Mouse (Mus musculus): ENCODE measurements at regions not wholly inside any gene's neighbourhood (a gene's known extent, or its start where the extent isn't known, plus 50 kb on each side); places are given as distances from the start of the nearest gene placed in this dataset.

DNA sequence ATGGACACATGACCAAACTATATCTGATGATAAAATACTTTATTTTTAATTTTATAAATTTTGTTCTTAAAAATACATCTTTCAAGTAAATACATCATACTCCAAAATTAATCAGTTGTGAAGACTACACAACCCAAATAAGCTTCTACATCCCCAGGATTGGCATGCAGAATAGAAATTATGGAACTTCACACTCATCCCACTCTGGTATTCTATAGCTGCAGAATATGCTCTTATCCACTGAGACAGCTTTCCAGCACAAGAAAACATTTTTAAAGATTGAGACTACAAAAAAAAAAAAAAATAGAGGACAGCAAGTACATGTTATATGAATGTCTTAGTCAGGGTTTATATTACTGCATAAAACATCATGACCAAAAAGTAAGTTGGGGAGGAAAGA, 94.4 kb downstream of the Gm11232 start:
- no peaks in the 10 kb centered on the region for H3K9me3 ChIP-seq
- H3K36me3 ChIP-seq = no peaks in the 10 kb centered on the region
- H3K4me2 ChIP-seq (replicated peaks) = no peak overlapping the region
- ATAC-seq = no peak
- H3K4me3 ChIP-seq (replicated peaks) = no peak overlapping the region
- no peaks in the 10 kb centered on the region for H3K27me3 ChIP-seq (replicated peaks)
- H3K4me1 ChIP-seq (replicated peaks) = no peaks in the 10 kb centered on the region
- H3K27ac ChIP-seq = no peak overlapping the region
- no peak overlapping the region for H3K9ac ChIP-seq

DNA sequence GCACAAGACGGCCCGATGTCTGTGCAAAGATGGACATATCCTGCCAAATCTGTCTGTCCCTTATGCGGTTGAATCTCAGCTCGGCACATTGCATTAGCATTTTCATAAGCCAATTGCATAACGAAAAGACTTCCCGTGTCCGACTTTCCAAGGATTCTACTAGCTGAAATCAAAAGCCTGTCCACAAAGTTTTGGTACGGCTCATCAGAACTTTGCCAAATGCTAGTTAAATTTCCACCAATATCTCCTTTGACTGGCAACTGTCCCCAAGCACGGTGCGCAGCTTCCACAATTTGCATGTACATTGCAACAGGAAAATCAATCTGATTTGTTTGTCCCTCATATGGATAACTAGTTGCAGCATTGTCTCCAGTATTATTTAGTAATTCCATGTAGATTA, 117.2 kb downstream of the Gm11232 start:
- H3K9me3 ChIP-seq = no peaks in the 10 kb centered on the region
- no peak for ATAC-seq
- no peaks in the 10 kb centered on the region for H3K36me3 ChIP-seq
- no peaks in the 10 kb centered on the region for H3K4me1 ChIP-seq (replicated peaks)
- H3K4me2 ChIP-seq (replicated peaks) = no peak overlapping the region
- H3K27me3 ChIP-seq (replicated peaks) = no peaks in the 10 kb centered on the region
- 95% methylated on average over 10 of the region's 10 CpGs for WGBS
- H3K9ac ChIP-seq = no peak overlapping the region
- H3K27ac ChIP-seq = no peak overlapping the region
- no peak overlapping the region for H3K4me3 ChIP-seq (replicated peaks)

DNA sequence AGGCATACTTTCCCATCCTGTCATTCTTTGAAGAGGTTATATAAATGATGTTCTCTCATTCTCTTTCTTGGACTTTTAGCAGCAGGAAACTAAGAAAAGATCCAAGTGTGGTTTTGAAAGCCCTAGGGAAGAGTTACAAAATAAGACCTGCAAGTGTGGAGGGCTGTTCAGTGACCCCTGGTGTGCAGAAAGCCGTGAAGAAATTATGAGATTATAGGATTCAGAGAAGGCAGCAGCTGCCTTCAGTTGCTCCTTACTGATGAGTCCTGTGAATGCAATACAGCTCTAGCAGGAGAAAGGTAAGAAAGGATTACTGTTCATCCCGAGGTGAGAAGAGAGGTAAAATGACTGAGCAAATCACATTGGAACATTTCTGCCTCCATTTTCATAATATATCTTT, 130.7 kb downstream of the Gm11232 start:
- no peak overlapping the region for H3K4me2 ChIP-seq (replicated peaks)
- 34% methylated on average over 2 of the region's 2 CpGs for WGBS
- H3K27ac ChIP-seq = no peak overlapping the region
- no peak overlapping the region for H3K9ac ChIP-seq
- no peaks in the 10 kb centered on the region for H3K27me3 ChIP-seq (replicated peaks)
- H3K4me3 ChIP-seq (replicated peaks) = no peak overlapping the region
- H3K9me3 ChIP-seq = no peaks in the 10 kb centered on the region
- H3K36me3 ChIP-seq = no peaks in the 10 kb centered on the region
- H3K4me1 ChIP-seq (replicated peaks) = no peaks in the 10 kb centered on the region
- no peak for ATAC-seq

DNA sequence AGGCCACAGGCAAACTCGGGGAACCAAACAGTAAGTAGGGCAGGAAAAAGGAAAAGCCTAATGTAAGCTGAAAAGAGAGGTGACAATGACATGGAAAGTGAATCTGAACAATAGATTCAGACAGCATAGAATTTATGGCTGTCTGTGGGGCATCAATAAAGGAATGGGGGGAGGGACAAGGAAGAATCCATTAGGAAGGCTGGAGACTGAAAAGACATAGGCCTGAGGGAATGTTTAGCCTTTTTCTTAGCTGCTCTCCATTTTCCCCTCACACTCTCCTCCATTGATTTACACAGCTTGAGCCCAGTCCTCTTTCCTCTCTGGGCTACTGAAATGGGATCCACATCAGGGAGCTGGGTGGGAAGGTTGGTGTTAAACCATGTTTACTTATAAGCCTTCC, 131.1 kb downstream of the Gm11232 start:
- no peaks in the 10 kb centered on the region for H3K9me3 ChIP-seq
- WGBS = 36% methylated on average over 1 of the region's 1 CpGs
- no peaks in the 10 kb centered on the region for H3K36me3 ChIP-seq
- H3K4me1 ChIP-seq (replicated peaks) = no peaks in the 10 kb centered on the region
- H3K4me2 ChIP-seq (replicated peaks) = no peak overlapping the region
- H3K27me3 ChIP-seq (replicated peaks) = no peaks in the 10 kb centered on the region
- H3K4me3 ChIP-seq (replicated peaks) = no peak overlapping the region
- no peak for ATAC-seq
- no peak overlapping the region for H3K9ac ChIP-seq
- H3K27ac ChIP-seq = no peak overlapping the region

DNA sequence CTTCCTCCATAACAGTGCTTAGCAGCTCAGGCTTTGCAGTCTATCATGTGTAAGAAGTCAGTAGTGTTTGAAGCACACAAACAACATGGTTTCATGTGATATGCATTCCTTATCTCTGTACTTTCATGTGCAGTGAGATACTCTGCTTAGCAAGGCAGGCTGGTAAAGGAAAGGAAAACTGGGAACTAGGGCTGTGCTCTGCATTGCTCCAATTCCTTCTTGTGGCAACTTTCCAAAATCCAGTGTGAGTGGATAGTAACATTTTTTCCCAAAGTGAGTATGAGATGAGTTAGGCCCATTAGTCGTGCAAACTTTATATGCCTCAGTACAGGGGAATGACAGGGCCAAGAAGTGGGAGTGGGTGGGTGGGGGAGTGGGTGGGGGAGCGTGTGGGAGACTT, 133.0 kb downstream of the Gm11232 start:
- no peaks in the 10 kb centered on the region for H3K36me3 ChIP-seq
- H3K4me3 ChIP-seq (replicated peaks) = no peak overlapping the region
- no peaks in the 10 kb centered on the region for H3K4me1 ChIP-seq (replicated peaks)
- 38% methylated on average over 2 of the region's 2 CpGs for WGBS
- H3K9me3 ChIP-seq = no peaks in the 10 kb centered on the region
- no peak overlapping the region for H3K9ac ChIP-seq
- H3K27me3 ChIP-seq (replicated peaks) = no peaks in the 10 kb centered on the region
- ATAC-seq = no peak
- H3K27ac ChIP-seq = no peak overlapping the region
- H3K4me2 ChIP-seq (replicated peaks) = no peak overlapping the region

DNA sequence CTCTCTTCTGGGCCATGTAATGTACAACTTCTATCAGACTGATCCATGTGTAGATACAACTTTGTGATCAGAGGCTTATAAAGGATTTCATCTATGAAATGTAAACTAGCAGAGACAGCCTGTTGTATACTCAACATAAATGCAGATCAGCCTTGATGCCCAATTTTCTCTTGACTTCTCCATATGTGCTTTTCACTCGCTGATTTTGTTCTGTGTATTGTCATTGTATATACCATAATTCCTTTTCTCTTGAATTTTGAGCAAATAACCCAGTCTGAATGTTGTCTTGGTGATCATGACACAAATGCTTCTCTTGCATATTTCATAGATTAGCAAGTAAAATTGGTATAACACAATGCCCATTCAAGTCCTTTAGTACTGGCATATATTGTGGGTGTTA, 144.0 kb downstream of the Gm11232 start:
- H3K4me1 ChIP-seq (replicated peaks) = no peaks in the 10 kb centered on the region
- H3K27me3 ChIP-seq (replicated peaks) = no peaks in the 10 kb centered on the region
- H3K4me3 ChIP-seq (replicated peaks) = no peak overlapping the region
- ATAC-seq = no peak
- H3K9ac ChIP-seq = no peak overlapping the region
- no peaks in the 10 kb centered on the region for H3K36me3 ChIP-seq
- no peak overlapping the region for H3K27ac ChIP-seq
- 84% methylated on average over 1 of the region's 1 CpGs for WGBS
- H3K9me3 ChIP-seq = no peaks in the 10 kb centered on the region
- no peak overlapping the region for H3K4me2 ChIP-seq (replicated peaks)

DNA sequence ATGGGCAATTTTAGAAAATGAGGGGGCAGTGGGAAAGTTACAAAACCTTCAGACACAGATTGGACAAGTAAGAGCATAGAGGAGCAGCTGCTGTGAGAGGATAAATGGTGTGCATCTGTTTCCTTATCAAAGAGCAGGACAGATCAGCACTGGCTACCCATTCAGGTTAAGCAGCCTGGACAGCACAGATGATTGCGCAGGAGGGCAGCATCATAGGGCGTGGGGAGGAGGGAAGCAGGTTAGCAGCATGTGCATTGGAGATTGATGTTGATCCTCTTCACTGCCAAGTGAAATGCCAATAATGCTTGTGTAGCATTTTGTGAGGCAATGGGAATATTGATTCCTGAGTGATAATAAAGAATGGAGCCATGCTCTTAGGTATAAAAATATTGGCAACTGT, 171.9 kb downstream of the Gm11232 start:
- Histone ChIP-seq H3K9me3 (no peaks in the 10 kb centered on the region), H3K4me1 (replicated peaks) (no peaks in the 10 kb centered on the region), H3K27ac (no peak overlapping the region), H3K36me3 (no peaks in the 10 kb centered on the region), H3K9ac (no peak overlapping the region), H3K4me2 (replicated peaks) (no peak overlapping the region), H3K4me3 (replicated peaks) (no peak overlapping the region), H3K27me3 (replicated peaks) (no peaks in the 10 kb centered on the region)
- WGBS = 81% methylated on average over 2 of the region's 2 CpGs
- no peak for ATAC-seq

DNA sequence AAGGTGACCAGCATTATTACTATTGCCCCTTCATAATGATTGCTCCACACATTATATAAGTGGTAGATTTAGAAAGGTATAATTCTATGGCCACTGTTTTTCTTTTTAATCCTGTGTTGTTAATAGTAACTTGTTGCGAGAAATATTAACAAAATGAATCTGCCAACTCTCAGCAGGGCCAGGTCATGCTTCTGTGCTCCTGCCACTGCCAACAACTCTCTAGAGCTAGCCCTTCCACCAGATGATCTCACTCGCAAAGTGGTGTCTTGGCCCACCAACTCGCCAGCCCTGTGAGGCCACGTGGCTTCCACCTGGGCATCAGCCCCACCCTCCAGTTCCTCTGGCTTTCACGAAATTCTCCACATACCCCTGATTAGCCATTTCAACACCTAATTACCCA, 197.1 kb downstream of the Gm11232 start:
- Histone ChIP-seq H3K9me3 (no peaks in the 10 kb centered on the region), H3K27me3 (replicated peaks) (no peaks in the 10 kb centered on the region), H3K4me2 (replicated peaks) (no peak overlapping the region), H3K4me3 (replicated peaks) (no peak overlapping the region), H3K4me1 (replicated peaks) (no peaks in the 10 kb centered on the region), H3K36me3 (no peaks in the 10 kb centered on the region), H3K9ac (no peak overlapping the region), H3K27ac (no peak overlapping the region)
- WGBS = 85% methylated on average over 5 of the region's 5 CpGs
- no peak for ATAC-seq

DNA sequence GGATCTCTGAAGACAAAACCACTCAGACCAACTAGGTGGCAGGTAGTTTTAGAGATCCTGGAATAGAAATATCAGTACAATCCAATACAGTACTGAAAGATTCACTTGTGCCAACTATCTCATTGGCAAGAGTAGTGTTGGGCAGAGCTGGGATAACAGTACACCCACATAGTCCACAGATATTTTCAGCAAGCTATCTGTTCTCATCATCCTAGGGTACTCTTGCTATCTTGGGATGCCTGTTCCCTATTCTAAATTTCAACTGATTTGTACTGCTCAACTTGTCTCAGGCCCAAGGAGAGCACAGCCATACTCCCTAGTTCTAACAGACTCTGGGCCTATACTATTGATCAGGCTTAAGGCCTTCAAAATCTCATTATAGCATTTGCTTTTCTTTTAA, 218.6 kb downstream of the Gm11232 start:
- Histone ChIP-seq H3K36me3 (no peaks in the 10 kb centered on the region), H3K27ac (no peak overlapping the region), H3K4me2 (replicated peaks) (no peak overlapping the region), H3K27me3 (replicated peaks) (no peaks in the 10 kb centered on the region), H3K9me3 (no peaks in the 10 kb centered on the region), H3K4me1 (replicated peaks) (no peaks in the 10 kb centered on the region), H3K4me3 (replicated peaks) (no peak overlapping the region), H3K9ac (no peak overlapping the region)
- ATAC-seq = no peak

DNA sequence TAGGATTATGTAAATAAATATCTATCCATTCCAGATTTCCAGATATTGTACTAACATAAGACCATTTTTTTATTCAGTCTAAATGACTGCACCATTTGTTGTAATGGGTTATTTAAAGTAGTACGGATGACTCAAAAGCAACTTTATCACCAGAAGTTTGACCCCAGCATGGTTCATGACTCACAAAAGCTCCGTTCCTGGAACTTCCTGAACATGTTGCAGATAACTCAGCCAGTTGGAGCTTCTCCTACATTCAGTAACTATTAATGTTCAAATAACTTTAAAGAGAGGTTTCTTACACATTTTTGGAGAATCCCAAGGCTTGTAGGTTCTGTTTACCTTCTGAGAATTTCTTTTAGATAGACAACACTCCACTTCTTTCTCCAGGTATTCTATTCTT, 219.8 kb downstream of the Gm11232 start:
- ATAC-seq = no peak
- Histone ChIP-seq H3K4me3 (replicated peaks) (no peak overlapping the region), H3K9ac (no peak overlapping the region), H3K27me3 (replicated peaks) (no peaks in the 10 kb centered on the region), H3K4me2 (replicated peaks) (no peak overlapping the region), H3K4me1 (replicated peaks) (no peaks in the 10 kb centered on the region), H3K27ac (no peak overlapping the region), H3K36me3 (no peaks in the 10 kb centered on the region), H3K9me3 (no peaks in the 10 kb centered on the region)
- 52% methylated on average over 2 of the region's 2 CpGs for WGBS

DNA sequence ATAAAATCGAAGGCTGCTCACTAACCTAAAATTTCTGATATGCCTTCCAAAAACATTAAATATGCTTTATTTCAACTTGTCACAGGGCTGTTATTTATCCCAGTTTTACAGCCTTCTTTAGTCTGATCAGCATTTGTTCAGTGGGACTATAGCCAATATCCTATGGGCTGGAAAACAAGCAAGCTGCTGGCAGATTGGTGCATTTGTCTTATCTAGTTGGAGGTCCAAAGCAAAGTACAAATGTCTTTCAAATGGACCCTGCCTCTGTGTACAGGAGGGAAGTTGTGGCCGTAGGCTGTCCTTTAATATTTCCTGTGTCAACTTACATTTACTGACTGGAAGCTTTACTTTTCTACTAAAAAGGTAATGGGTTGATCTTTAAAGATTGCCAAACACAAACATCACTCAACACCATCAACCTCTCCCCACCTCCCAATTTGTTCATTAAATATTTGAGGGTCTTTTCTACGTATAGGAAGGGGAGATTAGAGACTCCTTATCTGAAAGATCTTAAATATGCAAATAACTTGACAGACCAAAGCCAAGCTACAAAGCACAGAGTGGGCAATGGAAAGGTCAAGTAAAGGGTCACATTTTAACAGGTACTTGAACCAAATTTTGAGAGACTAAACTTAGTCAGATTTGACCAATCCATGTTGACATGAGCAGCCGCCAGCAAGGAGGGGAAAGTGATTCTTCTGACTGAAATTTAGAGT, 233.4 kb downstream of the Gm11232 start:
- Histone ChIP-seq H3K4me3 (replicated peaks) (no peak overlapping the region), H3K27me3 (replicated peaks) (no peaks in the 10 kb centered on the region), H3K27ac (no peak overlapping the region), H3K4me1 (replicated peaks) (no peaks in the 10 kb centered on the region), H3K4me2 (replicated peaks) (no peak overlapping the region), H3K36me3 (no peaks in the 10 kb centered on the region), H3K9ac (no peak overlapping the region), H3K9me3 (no peaks in the 10 kb centered on the region)
- WGBS = 67% methylated on average over 4 of the region's 4 CpGs
- no peak for ATAC-seq

DNA sequence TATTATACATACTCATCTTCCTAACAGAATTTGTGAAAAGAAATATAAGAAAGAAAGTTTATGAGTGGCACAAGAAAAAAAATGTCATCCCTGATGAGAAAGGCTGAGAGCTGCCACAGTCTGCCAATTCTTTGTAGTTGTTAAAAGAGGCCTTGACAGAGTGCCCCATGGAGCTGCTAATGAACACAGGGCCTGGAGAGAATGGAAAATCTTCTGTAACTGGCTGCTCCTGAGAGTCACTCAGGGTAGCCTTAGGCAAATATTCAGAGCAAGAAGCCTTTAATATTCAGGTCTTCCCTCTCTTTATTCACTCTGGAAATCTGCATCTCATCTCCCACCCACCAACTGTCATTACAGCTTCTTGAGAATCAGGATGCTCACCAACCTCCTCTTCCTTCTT, 237.0 kb downstream of the Gm11232 start:
- Histone ChIP-seq H3K4me1 (replicated peaks) (no peaks in the 10 kb centered on the region), H3K9ac (no peak overlapping the region), H3K9me3 (no peaks in the 10 kb centered on the region), H3K36me3 (no peaks in the 10 kb centered on the region), H3K4me2 (replicated peaks) (no peak overlapping the region), H3K4me3 (replicated peaks) (no peak overlapping the region), H3K27me3 (replicated peaks) (no peaks in the 10 kb centered on the region), H3K27ac (no peak overlapping the region)
- no peak for ATAC-seq

DNA sequence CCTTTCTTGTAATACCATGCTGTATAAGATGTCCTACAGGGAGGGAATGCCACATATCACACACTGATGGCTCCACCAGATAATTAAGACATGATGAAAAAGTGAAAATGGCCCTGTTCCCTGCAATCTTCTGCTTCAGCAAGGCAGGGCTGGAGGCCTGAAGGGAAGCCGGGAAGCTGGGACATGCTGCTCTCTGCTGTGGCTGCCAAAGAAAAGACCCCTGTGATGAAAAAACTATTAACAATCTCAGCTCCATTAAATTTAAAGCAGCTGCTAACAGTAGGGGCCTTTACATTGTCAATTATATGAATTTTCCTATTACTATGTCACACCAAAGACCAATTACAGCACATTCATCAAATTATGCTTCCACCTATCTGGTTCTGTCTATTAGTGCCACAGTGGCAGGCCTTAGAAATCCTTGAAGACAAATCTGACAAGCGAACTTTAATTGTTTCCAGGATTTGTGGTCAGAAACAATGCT, 239.8 kb downstream of the Gm11232 start:
- no peak overlapping the region for H3K4me3 ChIP-seq (replicated peaks)
- no peaks in the 10 kb centered on the region for H3K27me3 ChIP-seq (replicated peaks)
- no peaks in the 10 kb centered on the region for H3K4me1 ChIP-seq (replicated peaks)
- no peaks in the 10 kb centered on the region for H3K9me3 ChIP-seq
- no peaks in the 10 kb centered on the region for H3K36me3 ChIP-seq
- H3K4me2 ChIP-seq (replicated peaks) = no peak overlapping the region
- H3K27ac ChIP-seq = no peak overlapping the region
- ATAC-seq = no peak
- H3K9ac ChIP-seq = no peak overlapping the region
- 74% methylated on average over 2 of the region's 2 CpGs for WGBS
